Mouse (Mus musculus): ENCODE measurements at regions not wholly inside any gene's neighbourhood (a gene's known extent, or its start where the extent isn't known, plus 50 kb on each side); places are given as distances from the start of the nearest gene placed in this dataset.
"Not testable (repeated sequence)": the region's sequence is repeated elsewhere in the genome, so short reads cannot be mapped to it uniquely, and the experiment has no call there.

DNA sequence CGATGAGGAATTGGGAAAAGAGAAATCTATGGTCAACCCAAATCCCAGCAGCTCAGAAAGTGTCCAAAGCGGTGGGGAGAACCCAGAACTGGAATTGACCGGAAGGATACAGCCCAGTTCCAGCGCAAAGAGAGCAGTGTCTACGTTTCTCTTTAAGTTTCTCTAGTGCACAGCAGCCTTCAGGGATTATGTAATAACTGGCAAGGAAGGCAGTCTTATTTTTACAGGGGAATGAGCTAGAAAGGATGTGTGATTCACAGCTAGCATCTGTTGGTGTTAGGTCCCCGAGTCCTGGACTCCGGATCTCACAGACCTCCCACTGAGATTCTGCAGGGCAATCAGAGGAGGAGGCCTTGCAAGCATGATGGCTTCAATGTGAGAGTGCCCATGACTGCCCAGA is 121.8 kb downstream of the Sec31a start:
- WGBS: 73% methylated on average over 7 of the region's 7 CpGs
- Histone ChIP-seq H3K4me3 (replicated peaks; ENCODE audit: low read length) (no peak overlapping the region), H3K36me3 (ENCODE audit: control insufficient read depth, insufficient read depth, low read length) (no peaks in the 10 kb centered on the region), H3K9me3 (ENCODE audit: control insufficient read depth, low read length) (peaks cover 11% of the 10 kb centered on the region; the same call in 1 of the 2 replicates), H3K27ac (replicated peaks; ENCODE audit: low read depth, low read length) (no peak overlapping the region), H3K4me2 (replicated peaks; ENCODE audit: low read depth, low read length, severe bottlenecking) (no peak overlapping the region), H3K27me3 (ENCODE audit: control insufficient read depth, insufficient read depth, low read length) (no peaks in the 10 kb centered on the region), H3K4me1 (ENCODE audit: control insufficient read depth, insufficient read depth, low read length) (no peaks in the 10 kb centered on the region), H3K9ac (ENCODE audit: low read depth, low read length, severe bottlenecking) (no peak overlapping the region)
- ATAC-seq (ENCODE audit: low FRiP score, low read depth) (no peak), DNase-seq (ENCODE audit: low spot score) (no peak)
- TF ChIP-seq POLR2A (IDR thresholded peaks at IDR 0.05; ENCODE audit: borderline replicate concordance, extremely low read depth, insufficient read depth, insufficient read length): no peak

DNA sequence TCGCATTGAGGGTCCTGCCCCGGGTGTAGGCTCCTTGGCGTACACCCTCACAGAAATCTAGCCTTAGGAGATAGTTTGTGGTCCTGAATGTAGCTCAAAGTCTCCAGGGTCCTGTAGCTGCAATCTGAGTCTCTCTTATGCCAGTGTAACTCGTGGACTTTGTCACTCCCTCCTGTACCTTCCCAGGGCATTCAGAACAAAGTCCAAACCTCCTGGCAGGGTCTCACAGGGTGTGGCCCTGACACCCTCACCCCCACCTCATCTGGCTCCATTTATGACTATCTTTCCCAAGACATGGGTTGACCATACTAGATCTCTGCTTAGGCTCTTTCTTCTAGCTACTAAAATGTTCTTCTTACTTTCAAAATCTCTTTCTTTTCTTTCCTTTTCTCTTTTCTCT is 120.6 kb upstream of the Tmem150c start:
- no peak overlapping the region for H3K9ac ChIP-seq (ENCODE audit: low read depth, low read length, severe bottlenecking)
- H3K27ac ChIP-seq (replicated peaks; ENCODE audit: low read depth, low read length): no peak overlapping the region
- no peak for DNase-seq (ENCODE audit: low spot score)
- no peaks in the 10 kb centered on the region for H3K27me3 ChIP-seq (ENCODE audit: control insufficient read depth, insufficient read depth, low read length)
- WGBS: 82% methylated on average over 4 of the region's 4 CpGs
- no peak for ATAC-seq (ENCODE audit: low FRiP score, low read depth)
- H3K4me1 ChIP-seq (ENCODE audit: control insufficient read depth, insufficient read depth, low read length): no peaks in the 10 kb centered on the region
- H3K9me3 ChIP-seq (ENCODE audit: control insufficient read depth, low read length): no peaks in the 10 kb centered on the region
- no peak overlapping the region for H3K4me3 ChIP-seq (replicated peaks; ENCODE audit: low read length)
- H3K36me3 ChIP-seq (ENCODE audit: control insufficient read depth, insufficient read depth, low read length): no peaks in the 10 kb centered on the region
- no peak overlapping the region for H3K4me2 ChIP-seq (replicated peaks; ENCODE audit: low read depth, low read length, severe bottlenecking)
- TF ChIP-seq POLR2A (IDR thresholded peaks at IDR 0.05; ENCODE audit: borderline replicate concordance, extremely low read depth, insufficient read depth, insufficient read length): no peak

DNA sequence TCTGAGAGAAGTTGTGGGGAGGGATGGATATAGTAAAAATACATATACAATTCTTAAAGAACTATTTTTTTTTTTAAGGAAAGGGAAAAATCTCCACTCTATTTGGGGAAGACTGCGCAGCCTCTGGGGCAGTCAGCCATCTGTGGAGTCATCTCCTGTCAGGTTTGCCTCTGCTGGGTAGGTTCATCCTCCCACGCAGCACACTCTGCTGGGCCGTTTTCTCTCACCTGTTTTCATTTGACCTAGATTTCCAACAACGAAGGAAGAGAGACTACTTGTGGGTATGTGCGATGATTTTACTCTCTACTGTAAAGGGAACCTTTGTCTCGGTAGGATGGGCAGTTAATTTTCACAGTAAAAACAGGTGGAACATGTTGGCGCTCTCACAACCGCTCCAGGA is 119.9 kb upstream of the Tmem150c start:
- Histone ChIP-seq H3K27me3 (ENCODE audit: control insufficient read depth, insufficient read depth, low read length) (no peaks in the 10 kb centered on the region), H3K4me1 (ENCODE audit: control insufficient read depth, insufficient read depth, low read length) (no peaks in the 10 kb centered on the region), H3K36me3 (ENCODE audit: control insufficient read depth, insufficient read depth, low read length) (no peaks in the 10 kb centered on the region), H3K4me2 (replicated peaks; ENCODE audit: low read depth, low read length, severe bottlenecking) (no peak overlapping the region), H3K4me3 (replicated peaks; ENCODE audit: low read length) (no peak overlapping the region), H3K9me3 (ENCODE audit: control insufficient read depth, low read length) (no peaks in the 10 kb centered on the region), H3K27ac (replicated peaks; ENCODE audit: low read depth, low read length) (no peak overlapping the region), H3K9ac (ENCODE audit: low read depth, low read length, severe bottlenecking) (no peak overlapping the region)
- DNase-seq (ENCODE audit: low spot score): no peak
- TF ChIP-seq POLR2A (IDR thresholded peaks at IDR 0.05; ENCODE audit: borderline replicate concordance, extremely low read depth, insufficient read depth, insufficient read length): no peak
- 86% methylated on average over 8 of the region's 8 CpGs for WGBS
- no peak for ATAC-seq (ENCODE audit: low FRiP score, low read depth)

DNA sequence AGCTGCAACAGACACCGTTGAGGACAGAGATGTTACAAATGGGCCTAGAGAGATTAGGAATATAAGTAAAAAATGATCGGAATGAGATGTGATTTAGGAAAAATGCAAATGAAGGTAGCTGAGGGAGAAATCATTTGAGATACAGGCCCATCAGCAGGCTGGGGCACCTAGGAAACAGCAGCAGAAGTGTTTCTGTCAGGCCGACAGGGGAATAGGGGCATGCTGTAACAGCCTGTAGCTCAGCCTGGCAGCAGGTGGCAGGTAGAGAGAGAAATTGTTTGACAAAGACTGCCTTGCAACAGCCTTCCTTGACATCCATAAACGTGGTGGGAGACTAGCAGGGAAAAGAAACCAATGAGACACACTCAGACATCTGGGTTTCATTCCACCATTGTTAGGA is 115.1 kb upstream of the Tmem150c start:
- 56% methylated on average over 4 of the region's 4 CpGs for WGBS

DNA sequence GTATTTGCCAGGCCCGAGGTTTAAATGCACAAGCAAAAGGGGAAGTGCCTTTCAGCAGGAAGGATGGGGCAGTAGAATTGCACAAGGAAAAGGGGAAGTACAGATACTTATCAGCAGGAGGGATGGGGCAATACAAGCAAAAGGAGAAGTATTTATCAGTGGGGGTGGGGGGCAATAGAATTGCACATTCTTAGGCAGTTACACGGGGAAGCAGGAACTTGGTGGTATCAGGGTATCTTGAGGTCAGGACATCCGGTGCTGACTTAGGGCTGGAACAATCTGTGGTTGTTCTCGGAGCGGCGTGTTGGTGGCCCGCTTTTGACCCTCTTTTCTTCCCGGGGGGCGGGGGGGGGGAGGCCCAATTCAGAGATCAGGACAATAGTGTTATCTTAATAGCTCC is 112.4 kb upstream of the Tmem150c start:
- not testable (repeated sequence) for H3K36me3 ChIP-seq (ENCODE audit: control insufficient read depth, insufficient read depth, low read length); H3K9ac ChIP-seq (ENCODE audit: low read depth, low read length, severe bottlenecking); H3K27ac ChIP-seq (replicated peaks; ENCODE audit: low read depth, low read length); H3K27me3 ChIP-seq (ENCODE audit: control insufficient read depth, insufficient read depth, low read length); H3K4me2 ChIP-seq (replicated peaks; ENCODE audit: low read depth, low read length, severe bottlenecking); ATAC-seq (ENCODE audit: low FRiP score, low read depth); H3K9me3 ChIP-seq (ENCODE audit: control insufficient read depth, low read length); H3K4me1 ChIP-seq (ENCODE audit: control insufficient read depth, insufficient read depth, low read length); DNase-seq (ENCODE audit: low spot score); H3K4me3 ChIP-seq (replicated peaks; ENCODE audit: low read length)
- 84% methylated on average over 9 of the region's 9 CpGs for WGBS

More for the DNA sequence above, 115.1 kb upstream of the Tmem150c start:
- H3K4me3 ChIP-seq (replicated peaks; ENCODE audit: low read length): no peak overlapping the region
- H3K36me3 ChIP-seq (ENCODE audit: control insufficient read depth, insufficient read depth, low read length): no peaks in the 10 kb centered on the region
- TF ChIP-seq POLR2A (IDR thresholded peaks at IDR 0.05; ENCODE audit: borderline replicate concordance, extremely low read depth, insufficient read depth, insufficient read length): no peak
- no peaks in the 10 kb centered on the region for H3K9me3 ChIP-seq (ENCODE audit: control insufficient read depth, low read length)
- no peak overlapping the region for H3K27ac ChIP-seq (replicated peaks; ENCODE audit: low read depth, low read length)
- no peaks in the 10 kb centered on the region for H3K4me1 ChIP-seq (ENCODE audit: control insufficient read depth, insufficient read depth, low read length)
- no peak for ATAC-seq (ENCODE audit: low FRiP score, low read depth)
- H3K27me3 ChIP-seq (ENCODE audit: control insufficient read depth, insufficient read depth, low read length): no peaks in the 10 kb centered on the region
- H3K4me2 ChIP-seq (replicated peaks; ENCODE audit: low read depth, low read length, severe bottlenecking): no peak overlapping the region
- no peak overlapping the region for H3K9ac ChIP-seq (ENCODE audit: low read depth, low read length, severe bottlenecking)
- no peak for DNase-seq (ENCODE audit: low spot score)

All from limb, embryonic 14.5 days (tissue).